Mouse (Mus musculus): ENCODE data around the gene Atg5.
A peak's percentile ranks its signal among the peaks of the same experiment; 100 is the strongest.
"Not testable (repeated sequence)": the region's sequence is repeated elsewhere in the genome, so short reads cannot be mapped to it uniquely, and the experiment has no call there.

The Atg5 gene

DNA sequence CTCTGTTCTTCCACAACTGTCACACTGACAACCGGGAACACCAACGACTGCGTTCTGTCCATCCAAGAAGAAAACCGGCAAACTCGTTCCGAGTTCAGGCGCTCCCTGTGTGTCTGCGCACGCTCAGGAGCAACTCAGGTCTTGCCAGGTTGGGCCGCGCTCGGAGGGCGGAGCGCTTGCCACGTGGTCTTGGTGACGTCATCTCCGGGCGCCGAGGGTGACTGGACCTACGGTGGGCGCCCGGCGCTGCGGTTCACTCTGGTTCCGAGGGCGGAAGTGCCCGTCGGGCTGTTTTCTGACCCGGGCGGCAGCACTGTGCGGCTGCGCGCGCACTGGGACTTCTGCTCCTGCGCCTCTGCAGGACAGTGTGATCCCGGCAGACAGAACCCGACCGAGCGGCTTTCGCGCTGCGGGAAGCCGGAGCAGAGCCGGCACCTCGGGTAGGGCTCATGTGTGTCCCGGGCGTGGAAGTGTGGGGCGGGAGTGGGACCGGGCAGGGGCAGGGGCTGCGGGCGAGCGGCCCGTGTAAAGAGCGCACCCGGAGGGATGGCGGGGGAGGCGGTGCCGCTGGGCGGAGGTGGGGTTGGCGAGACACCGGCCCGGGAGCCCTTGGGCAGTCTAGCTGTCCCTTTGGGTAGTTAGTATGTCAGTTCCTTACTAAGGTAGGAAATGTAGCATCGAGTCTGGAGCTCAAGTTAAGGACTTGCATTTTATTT lies at the start of gene Atg5:
TSS of gene Atg5 (plus strand) at position 214 of the 716 bp plus-strand sequence.
- peak; percentile 95 for DNase-seq (ENCODE audit: low read depth)

DNA sequence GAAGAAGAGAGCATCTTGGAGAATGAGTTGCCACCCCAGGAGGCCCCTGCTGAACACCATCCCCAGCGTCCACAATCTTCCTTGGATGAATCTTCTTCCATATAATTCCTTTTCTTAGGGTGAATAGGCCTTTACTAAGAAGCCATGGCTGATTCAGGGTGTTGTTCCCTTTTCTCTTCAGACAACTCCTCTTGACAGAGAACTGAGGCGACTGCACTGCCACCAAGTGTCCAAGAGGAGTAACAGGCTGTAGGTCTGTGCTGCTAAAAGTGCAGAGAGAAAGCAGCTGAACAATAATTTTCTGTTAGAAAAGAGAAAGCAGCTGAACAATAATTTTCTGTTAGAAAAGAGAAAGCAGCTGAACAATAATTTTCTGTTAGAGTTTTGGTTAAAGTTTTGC lies 49.1 kb upstream of the Atg5 start:
- peak; percentile 2 for DNase-seq (ENCODE audit: low read depth)

DNA sequence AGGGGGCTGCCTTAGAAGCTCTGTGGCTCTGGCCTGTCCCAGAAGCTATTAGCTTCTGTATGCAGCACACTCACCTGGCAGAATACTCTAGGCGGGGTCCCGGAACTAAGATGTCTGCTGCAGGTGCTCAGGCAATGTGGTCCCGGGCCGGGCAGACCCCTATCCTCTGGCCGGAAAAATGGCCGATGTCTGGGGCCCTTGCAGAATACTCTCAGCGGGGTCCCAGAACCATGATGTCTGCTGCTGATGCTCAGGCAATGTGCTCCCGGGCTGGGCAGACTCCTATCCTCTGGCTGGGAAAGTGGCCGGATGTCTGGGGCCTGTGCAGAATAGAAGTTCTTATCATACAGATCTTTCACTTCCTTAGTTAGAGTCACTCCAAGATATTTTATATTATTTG lies 43.8 kb upstream of the Atg5 start:
- no peak for DNase-seq (ENCODE audit: low read depth)

DNA sequence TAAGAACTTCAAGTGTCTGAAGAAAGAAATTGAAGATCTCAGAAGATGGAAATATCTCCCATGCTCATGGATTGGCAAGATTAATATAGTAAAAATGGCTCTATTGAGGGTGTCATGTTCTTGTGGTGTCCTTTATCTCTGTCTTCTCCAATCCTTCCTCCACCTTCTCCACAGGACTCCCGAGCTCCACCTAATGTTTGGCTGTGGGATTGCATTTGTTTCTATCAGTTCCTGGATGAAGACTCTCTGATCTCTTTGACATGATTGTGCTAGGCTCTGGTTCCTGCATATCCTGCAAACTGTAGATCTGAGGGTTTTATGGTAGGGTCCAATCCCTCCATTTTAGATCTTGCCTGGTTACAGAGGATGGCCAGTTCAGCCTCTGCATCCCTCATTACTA lies 34.8 kb upstream of the Atg5 start:
- DNase-seq (ENCODE audit: low read depth): not testable (repeated sequence)

DNA sequence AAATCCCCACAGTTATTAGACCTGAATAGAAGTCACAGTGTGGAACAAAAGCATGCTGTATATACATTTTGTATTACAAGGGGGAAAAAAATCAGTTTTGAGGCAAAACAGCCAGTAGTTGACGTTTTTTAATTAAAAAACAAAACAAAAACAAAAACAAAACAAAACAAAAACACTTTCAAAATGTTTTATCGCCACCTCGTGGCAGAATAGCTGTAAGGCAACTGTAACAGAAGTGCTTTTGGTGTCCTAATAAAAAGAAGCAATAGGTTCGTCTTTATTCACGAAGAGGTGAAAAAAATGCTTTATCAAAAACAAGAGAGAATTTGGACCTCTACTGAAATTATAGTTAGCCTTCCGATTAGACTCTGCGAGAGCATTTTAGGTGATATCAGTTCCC lies 32.9 kb upstream of the Atg5 start:
- not testable (repeated sequence) for DNase-seq (ENCODE audit: low read depth)

DNA sequence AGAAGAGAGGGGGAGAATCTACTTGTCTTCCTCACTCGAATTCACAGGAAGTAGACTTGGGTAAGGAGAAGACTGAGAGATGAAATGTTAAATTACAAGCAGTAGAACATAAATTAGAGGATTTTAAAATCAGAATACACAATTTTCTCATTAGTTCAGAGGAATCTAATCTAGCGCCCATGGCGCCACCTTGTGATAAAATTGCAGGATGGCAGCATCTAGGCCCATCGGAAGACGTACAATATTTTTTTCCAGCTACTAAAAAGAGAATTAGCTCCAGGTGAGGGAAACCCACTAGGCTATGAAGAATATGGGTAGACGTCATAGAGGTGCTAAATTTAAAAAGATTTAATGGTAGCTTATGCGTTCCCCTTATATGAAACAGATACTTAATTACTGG lies 11.5 kb upstream of the Atg5 start:
- no peak for DNase-seq (ENCODE audit: low read depth)

DNA sequence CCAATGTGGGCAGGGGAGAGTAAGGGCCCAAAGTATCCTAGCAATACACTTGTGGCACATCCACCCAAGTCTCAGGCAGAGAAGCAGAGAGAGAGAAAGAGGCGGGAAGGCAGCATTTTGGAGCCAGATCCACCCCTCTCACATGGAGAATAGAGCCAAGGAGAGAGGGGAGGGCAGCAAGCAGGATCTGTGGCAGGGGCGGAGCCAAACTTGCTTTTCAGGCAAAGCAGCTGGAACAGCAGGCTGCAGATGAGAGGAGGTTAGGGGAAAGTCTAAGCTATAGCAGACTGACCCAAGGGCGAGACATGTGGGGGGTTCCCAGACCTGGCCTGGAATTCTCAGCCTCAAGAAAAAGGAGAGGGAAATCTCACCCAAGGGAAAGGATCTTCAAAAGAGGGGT lies 2.3 kb upstream of the Atg5 start:
- no peak for DNase-seq (ENCODE audit: low read depth)

DNA sequence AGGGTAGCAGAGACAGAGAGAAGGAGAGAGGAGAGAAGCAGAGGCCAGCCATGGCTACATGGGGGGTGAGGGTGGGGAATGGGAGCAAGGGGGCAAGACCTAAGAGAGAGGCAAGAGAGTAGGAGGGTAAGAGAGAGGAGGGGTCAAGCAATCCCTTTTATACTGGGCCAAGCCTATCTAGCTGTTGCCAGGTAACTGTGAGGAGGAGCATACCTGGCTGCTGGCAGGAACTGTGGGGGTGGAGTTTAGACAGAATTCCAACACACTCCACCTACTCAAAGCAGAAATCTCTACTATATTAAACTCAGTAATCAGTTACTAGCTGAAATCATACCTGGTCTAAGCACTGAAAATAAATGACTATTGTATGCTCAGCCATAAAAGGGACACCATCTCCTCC lies 1.6 kb upstream of the Atg5 start:
- no peak for DNase-seq (ENCODE audit: low read depth)

DNA sequence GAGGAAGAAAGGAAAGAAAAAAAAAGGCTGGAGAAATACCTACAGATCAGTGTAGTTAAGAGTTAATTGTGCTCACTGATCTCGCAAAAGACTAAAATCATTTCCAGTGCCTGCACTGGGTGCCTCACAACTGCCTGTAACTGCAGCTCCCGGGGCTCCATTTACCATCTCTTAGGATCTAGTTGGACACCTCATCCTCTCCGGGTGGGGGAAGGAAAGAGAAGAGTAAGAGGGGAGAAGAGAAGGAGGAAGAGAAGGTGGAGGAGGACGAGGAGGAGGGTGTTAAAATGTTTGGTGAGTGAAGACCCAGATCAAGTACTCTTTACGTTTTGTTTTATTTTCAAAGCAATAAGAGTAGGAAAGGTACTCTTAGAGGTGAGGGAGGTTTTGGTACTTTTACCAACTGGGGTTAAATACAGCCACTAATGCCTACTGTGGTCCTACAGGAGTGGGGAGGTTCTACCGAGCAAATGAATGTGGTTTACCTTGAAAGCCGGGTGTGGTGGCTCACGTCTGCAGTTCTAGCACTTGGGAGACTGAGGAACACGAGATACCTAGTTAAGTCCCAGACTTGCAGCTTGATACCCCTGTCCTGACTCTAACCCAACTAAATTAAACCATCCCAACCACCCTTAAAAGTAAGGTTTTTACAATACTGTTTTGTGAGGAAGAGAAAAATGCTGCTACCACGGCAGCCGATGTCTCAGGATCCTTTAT lies 574 bp upstream of the Atg5 start:
- DNase-seq (ENCODE audit: low read depth): no peak

DNA sequence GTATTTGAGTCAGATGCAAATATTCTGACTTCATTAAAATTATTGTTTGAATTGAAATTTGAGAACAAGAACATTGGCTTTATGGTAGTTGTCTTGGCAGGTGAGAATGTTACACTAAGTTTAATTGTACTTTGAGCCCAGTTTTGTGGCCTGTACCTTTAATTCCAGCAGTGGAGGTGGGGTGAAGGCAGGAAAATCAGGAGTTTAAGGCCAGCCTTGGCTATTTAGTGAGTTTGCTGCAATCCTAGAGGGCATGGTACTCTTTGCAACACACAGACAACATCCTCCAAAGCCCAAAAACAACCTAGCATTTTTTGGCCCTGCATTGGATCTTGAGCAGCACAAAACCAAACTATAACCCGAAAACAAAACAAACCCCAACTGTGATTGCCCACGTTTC lies 1.1 kb downstream of the Atg5 start:
- DNase-seq (ENCODE audit: low read depth): no peak

DNA sequence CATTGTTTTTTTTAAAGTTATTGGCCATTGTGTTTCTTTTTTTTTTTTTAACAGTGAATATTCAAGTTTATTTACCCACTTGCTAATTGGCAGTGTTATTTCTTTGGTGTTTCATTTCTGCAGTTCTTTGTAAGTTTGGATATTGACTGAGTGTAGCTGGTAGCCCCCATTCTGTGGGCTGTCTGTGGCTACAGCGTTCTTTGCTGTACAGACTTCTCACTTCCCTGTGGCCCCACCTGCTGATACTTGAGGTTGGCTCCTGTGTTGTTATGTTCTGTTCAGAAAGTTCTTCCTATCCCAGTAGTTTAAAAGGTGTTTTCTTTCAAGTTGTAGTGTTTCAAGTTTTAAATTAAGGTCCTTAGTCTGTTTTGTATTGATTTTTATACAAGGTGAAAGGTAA lies 14.2 kb downstream of the Atg5 start:
- DNase-seq (ENCODE audit: low read depth): no peak

DNA sequence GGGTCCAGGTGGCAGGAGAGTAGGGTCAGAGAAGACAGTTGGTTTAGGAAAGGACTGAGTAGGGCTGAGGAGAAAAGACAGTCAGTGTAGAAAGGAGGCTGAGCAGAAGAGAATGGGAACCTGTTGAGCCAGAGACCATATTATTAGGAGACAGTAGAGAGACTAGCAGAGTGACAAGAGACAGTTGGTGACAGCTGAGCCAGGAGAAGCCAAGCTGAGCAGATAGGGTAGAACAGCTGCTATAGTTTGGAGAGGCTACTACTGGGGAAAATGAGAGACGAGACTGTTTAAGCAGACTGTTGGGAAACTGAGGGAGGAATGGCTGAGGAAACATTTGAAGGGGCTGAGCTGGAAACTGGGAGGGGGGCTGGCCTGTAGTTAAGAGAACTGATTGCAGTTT lies 16.9 kb downstream of the Atg5 start:
- no peak for DNase-seq (ENCODE audit: low read depth)

DNA sequence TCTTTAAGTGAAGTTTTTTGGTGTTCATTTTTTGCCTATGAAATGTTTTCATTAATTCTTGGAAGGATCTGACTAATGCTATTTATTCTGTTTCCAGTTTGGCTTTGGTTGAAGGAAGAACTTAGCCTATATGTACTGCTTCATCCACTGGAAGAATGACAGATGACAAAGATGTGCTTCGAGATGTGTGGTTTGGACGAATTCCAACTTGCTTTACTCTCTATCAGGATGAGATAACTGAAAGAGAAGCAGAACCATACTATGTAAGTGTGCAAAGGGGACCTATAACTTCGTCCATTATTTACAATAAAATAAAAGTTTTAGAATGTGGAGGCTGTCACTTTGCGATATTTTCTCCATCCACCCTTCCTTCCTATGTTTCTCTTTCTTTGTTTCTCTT lies 17.8 kb downstream of the Atg5 start:
- DNase-seq (ENCODE audit: low read depth): no peak

DNA sequence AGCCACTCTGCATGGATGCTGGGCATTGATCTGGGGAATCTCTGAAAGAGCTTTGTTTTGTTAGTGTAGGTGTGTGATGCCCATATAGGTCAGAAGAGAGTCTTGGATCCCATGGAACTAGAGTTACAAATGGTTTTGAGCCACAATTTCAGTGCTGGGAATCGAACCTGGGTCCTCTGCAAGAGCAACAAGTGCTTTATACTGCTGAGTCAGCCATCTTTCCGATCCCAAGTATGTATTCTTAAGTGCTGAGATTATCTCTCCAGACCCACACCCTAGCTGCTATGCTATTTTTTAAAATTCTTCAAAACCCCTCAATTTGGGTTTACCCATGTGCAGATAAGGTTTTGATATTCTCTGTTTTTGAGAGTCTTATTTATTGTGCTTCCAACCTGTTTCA lies 22.7 kb downstream of the Atg5 start:
- no peak for DNase-seq (ENCODE audit: low read depth)

DNA sequence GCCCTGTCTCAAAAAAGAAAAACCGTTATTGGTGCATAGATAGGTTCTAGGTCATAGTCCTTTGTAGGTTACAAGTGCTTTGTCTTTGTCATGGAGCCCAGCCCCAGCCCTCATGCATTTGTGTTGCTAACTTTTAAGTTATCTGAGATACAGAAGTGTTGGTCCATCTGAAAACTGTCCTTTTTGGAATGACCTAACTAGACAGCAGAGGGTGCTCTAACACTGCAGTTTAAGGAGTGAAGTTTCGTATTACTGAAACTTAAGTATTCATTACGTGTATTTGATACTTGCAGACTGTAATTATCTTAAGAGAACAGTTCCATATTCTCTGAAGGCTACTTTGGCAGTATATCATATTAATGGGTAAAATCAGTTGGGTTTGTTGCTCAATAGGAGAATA lies 24.0 kb downstream of the Atg5 start:
- DNase-seq (ENCODE audit: low read depth): peak; percentile 11

DNA sequence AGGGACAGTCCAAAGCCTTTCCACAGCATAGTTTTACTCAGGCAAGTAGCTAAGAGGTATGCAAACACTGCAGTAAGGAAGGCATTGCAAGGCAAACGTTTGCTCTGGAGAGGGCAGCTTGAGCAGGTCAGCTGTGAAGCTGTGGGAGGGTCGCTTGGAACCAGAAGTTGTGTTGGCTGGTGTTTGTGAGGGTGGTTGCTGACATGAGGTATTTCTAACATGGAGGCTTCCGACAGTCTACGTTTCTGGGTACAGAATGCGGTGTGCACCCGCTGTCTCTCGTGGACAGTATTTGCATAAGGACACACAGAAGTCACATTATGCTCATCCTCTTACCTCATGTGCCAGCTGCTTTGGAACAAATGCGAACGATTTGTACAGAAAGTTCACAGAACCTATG lies 31.0 kb downstream of the Atg5 start:
- no peak for DNase-seq (ENCODE audit: low read depth)

DNA sequence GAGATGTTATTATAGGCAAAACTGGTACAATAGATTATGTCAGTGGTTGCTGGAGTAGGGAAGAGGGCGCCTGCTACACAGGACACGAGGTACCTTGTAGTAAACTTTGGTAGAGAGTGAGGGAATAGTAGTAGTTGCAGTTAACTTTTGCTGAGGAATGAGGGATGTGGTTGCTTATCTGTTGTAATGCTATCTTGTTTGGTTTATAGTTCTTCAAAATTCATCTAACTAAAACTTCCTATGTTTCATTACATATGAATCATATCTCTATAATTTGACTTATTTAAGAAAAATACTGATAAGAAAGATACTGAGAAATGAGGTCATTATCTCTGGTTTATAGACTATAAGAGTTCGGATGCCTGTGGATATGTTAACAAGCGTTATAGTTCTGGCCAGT lies 31.9 kb downstream of the Atg5 start:
- no peak for DNase-seq (ENCODE audit: low read depth)

DNA sequence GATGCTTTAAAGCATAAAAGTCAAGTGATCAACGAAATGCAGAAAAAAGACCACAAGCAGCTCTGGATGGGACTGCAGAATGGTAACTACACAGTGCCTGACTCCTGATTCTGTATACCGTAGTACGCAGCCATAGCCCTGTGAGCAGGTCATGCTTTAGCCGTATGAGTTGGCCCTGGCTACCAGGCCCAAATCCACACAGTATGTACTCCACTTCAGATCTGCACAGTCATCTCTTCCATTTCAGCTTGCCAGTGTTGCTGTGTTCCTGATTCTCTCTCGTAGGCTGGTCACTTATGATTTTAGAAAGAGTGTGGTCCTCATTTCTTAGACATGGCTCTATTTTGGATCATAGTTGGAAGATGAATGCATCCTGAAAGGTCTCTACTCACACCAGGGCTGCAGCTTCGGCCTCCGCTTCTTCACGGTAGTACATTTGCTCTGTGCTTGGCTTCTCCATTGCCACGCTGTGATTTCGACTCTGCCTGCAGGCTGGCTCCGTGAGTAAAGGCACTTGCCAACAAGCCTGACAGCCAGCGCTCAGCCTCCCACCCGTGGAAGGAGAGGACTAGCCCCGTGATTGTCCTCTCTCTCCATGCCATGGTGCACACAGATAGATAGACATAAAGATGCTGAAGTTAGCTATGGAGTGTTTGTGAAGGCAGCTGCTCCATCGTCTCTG lies 35.6 kb downstream of the Atg5 start:
- DNase-seq (ENCODE audit: low read depth): no peak

DNA sequence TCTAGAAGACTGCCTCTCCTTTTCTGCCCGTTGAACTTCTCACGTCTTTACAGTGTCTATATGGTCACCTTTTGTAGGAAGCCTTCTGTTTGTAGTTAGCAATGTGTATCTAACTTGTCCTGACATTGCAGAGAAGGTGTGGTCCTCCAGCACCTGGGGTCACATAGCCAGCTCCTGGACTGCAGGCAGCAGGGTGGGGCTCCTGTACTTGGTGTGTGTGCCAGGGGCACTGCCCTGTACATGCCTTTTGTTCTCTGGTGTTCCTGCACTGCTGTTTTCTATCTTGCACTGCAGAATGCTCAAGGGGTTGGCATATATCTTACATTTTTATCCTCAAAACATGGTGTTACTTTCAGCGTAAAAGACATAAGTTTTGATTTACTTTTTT lies 36.2 kb downstream of the Atg5 start:
- DNase-seq (ENCODE audit: low read depth): no peak

DNA sequence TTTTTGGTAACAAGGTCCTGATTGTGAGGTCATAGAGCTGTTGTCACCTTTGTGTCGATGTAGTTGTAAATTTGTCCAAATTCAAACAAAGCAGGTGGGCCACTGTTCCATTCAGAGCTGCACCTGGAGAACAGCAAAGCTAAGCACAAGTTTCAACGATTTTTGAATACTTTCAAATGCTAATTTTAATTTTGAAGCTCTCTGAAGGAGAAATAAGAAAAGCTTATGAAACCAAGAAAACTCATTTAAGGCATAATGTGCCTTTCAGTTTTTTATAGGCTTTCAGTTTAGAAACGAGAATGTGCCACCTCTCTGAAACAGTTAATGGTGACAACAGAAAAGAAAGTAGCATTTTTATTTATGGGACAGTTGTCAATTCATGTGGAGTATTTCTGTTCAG lies 36.7 kb downstream of the Atg5 start:
- DNase-seq (ENCODE audit: low read depth): no peak

DNA sequence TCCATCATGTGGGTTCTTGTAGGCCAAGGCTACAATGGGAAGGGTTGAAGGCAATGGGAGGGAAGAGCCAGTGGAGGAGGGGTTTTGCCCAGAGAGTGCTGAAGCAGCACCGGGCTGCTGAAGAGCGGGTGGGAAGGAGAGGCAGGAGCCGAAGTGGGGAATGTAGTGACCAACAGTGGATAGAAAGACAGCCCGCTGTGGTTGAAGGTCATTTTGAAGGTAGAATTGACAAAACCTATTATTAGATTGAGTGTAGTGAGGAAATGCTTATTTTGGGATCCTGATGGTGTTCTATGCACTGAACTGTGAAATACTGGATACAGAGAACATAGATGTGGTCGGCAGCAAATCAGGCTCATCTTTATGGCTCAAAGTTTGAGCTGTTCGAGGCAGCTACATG lies 38.1 kb downstream of the Atg5 start:
- no peak for DNase-seq (ENCODE audit: low read depth)

DNA sequence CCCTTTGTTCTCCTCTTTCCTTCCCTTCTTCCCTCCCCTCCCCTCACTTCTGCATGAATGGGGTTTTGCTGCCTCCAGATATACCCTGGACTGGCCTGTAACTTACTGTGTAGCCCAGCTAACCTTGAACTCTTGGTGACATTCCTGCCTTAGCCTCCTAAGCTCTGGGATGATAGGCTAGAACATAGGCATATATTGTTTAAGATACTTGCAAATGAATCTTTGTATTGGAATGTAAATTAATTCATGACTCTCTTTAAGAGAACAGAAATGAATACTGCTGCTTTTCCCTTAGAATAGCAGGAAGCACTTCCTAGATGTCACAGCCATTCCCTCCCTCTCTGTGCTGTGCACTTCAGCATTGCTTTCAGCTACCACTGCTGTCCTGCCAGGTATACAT lies 40.1 kb downstream of the Atg5 start:
- no peak for DNase-seq (ENCODE audit: low read depth)

DNA sequence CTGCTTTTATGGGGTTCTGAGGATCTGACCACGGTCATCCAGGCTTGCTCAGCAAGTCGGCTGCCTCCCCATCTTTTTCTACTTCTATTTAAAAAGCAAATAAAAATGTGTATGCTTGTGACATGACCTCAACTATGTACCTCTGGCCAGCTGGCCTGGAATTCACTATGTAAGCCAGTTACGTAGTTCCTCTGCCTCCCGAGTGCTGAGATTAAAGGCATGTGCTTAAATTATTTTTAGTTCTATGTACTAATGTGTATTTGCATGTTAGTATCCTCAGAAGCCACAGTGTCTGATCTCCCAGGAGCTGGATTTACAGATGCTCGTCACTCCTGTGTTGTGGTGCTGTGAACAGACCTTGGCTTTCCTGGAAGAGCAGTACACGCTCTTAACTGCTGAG lies 41.1 kb downstream of the Atg5 start:
- DNase-seq (ENCODE audit: low read depth): no peak

DNA sequence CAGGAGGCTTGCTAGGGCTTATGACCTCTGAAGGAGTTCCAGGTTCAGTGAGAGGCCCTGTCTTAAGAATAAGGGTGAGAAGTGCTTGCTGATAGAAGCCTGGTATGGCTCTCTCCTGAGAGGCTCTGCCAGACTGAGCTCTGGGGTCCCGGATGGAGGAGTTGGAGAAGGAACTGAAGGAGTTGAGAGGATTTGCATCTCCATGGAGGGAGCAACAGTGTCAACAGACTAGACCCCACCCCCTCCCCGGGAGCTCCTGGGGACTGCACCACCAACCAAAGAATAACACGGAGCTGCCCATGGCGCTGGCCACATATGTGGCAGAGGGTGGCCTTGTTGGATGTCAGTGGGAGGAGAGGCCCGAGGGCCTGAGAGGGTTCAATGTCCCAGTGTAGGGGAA lies 47.1 kb downstream of the Atg5 start:
- DNase-seq (ENCODE audit: low read depth): no peak

Measured in fibroblast of lung, adult 2 months (primary cell).